Mouse (Mus musculus) lung, adult 18-20 months (tissue): ENCODE data around the gene Ago1.

ENCODE experiments used
- DNase-seq, 2 experiments: peaks; one replicate each; pipeline ENCODE4 v3.0.0; 2022; ENCODE audit warnings: mixed read lengths in 2 of 2

Gene Ago1

GRCm38 (mm10) chr4:126468285-126468901, at the start of gene Ago1:
Gene Ago1, minus strand, starts transcription at chr4:126468583.
- DNase-seq, result peak; percentile 94 to 96

GRCm38 (mm10) chr4:126512308-126513066, 44.1 kb upstream of the Ago1 start:
- peak; percentile 77 to 83 for DNase-seq

- peak in 1 of 2 experiments; percentile 28 for DNase-seq
Observed at GRCm38 (mm10) chr4:126511013-126511412, 42.6 kb upstream of the Ago1 start.

GRCm38 (mm10) chr4:126509072-126509471, 40.7 kb upstream of the Ago1 start:
- no peak for DNase-seq

GRCm38 (mm10) chr4:126508110-126508899, 39.9 kb upstream of the Ago1 start:
- DNase-seq, result no peak

- no peak for DNase-seq
Observed at GRCm38 (mm10) chr4:126502977-126503309, 34.6 kb upstream of the Ago1 start.

- peak in 1 of 2 experiments; percentile 42 for DNase-seq
Observed at GRCm38 (mm10) chr4:126502141-126502976, 34.0 kb upstream of the Ago1 start.

GRCm38 (mm10) chr4:126498601-126499000, 30.2 kb upstream of the Ago1 start:
- no peak for DNase-seq

GRCm38 (mm10) chr4:126496963-126497362, 28.6 kb upstream of the Ago1 start:
- DNase-seq, result no peak

GRCm38 (mm10) chr4:126495942-126496790, 27.8 kb upstream of the Ago1 start:
- no peak for DNase-seq

- DNase-seq, result no peak
Observed at GRCm38 (mm10) chr4:126495453-126495852, 27.1 kb upstream of the Ago1 start.

- peak in 1 of 2 experiments; percentile 10 for DNase-seq
Observed at GRCm38 (mm10) chr4:126493416-126493815, 25.0 kb upstream of the Ago1 start.

GRCm38 (mm10) chr4:126491977-126492376, 23.6 kb upstream of the Ago1 start:
- no peak for DNase-seq

- DNase-seq, result no peak
Observed at GRCm38 (mm10) chr4:126490726-126491125, 22.3 kb upstream of the Ago1 start.

- DNase-seq, result no peak
Observed at GRCm38 (mm10) chr4:126489811-126490210, 21.4 kb upstream of the Ago1 start.

GRCm38 (mm10) chr4:126486217-126486616, 17.8 kb upstream of the Ago1 start:
- no peak for DNase-seq

GRCm38 (mm10) chr4:126485065-126485464, 16.7 kb upstream of the Ago1 start:
- DNase-seq, result no peak

- no peak for DNase-seq
Observed at GRCm38 (mm10) chr4:126483874-126484273, 15.5 kb upstream of the Ago1 start.

GRCm38 (mm10) chr4:126482951-126483350, 14.6 kb upstream of the Ago1 start:
- no peak for DNase-seq

GRCm38 (mm10) chr4:126481461-126481860, 13.1 kb upstream of the Ago1 start:
- DNase-seq, result no peak

- no peak for DNase-seq
Observed at GRCm38 (mm10) chr4:126480288-126480687, 11.9 kb upstream of the Ago1 start.

GRCm38 (mm10) chr4:126473031-126473430, 4.6 kb upstream of the Ago1 start:
- DNase-seq, result no peak
